Mouse (Mus musculus): ENCODE results near the gene Actbl2. TPM values are rescaled to one million over a fixed set of nuclear protein-coding genes. Genes with fewer than 3 reads are reported as not detected.

The Actbl2 gene
- total RNA-seq (2021): under 1 TPM in 1 of 2 experiments, not detected in 1; 0.11 TPM
- long read RNA-seq, experiment 1: 0 reads
- long read RNA-seq, experiment 2: 0 reads

DNA sequence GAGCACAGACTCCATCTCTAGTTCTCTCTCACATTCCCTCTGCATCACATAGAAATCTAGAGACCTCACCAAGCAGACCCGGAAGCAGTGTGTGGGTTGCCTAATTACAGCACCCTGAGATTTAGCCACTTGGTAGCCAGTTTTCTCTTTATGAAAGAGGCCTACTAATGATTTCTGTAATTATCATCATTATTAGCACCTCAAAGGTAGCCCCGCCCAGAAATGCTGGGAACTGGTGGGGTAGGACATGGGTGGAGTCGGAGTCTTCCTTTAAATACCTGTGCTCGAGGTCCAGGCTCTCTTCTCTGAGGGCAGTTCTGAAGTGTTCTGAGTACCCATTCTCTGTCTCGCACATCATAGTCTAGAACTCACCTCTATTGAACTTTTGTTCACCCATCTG, at the start of gene Actbl2:
TSS of gene Actbl2 (plus strand) at position 301 of the 400 bp plus-strand sequence.
- DNase-seq (ENCODE audit: low spot score in 2 of 2): no peak

- no peak for DNase-seq (ENCODE audit: low spot score in 2 of 2)
These were observed 44.0 kb upstream of the Actbl2 start for GRCm38 (mm10) chr13:111210649-111211378.

- DNase-seq (ENCODE audit: low spot score in 2 of 2): no peak
These were observed 26.0 kb upstream of the Actbl2 start for GRCm38 (mm10) chr13:111228768-111229167.

GRCm38 (mm10) chr13:111229541-111229940, 25.3 kb upstream of the Actbl2 start:
- no peak for DNase-seq (ENCODE audit: low spot score in 2 of 2)

DNA sequence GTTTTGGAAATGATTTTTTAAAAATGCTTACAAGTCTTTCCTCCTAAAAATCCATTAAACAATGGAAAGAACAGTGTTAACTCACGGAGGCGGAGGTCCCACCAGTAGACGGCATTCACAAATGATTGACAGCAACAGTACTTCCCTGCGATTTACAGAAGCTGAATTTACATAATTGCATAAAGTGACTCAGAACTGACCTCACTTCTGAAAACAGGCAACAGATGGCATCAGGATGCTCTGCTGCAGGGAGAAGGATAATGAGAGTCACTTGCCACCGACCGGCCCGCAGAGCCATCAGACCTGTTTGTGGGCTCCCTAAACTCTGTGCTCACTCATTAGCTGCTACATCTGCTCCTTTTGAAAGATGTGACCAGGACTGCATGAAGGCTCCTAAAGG, 22.4 kb upstream of the Actbl2 start:
- DNase-seq (ENCODE audit: low spot score in 2 of 2): no peak

DNA sequence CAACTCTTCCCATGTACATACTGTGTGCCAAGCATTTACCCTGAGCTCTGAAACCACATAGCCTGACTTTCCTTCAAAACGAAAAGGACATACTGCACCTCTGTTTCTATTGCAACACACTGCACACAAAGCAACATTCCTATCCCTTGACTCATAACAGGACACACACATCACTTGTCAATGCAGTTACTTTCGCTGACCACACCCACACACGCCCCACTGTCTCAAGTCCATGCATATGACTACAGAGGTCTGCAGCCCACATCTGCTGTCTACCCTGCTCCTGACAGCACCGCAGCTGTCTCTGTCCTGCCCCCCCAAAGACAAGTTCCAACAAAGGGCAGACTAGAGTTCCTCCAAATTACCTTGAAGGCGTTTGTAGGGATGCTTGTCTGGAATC, 21.5 kb upstream of the Actbl2 start:
- no peak for DNase-seq (ENCODE audit: low spot score in 2 of 2)

DNA sequence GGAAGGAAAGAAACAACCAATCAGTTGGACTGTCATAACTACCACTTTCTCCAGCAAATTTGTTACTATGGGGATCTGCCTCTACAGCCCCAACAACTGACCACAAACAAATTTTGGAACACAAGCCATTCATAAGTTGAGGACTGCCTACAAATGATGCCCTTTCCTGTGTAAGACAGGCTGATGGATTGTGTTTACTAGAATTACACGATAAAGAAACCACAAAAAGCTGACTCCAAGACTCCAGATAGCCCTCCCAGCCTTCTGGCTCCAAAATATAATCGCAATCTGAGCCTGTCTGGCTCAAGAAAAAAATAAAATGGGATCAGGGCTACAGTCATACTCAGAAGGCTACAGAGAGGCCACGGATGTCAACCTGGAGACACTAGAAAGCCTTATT, 20.2 kb upstream of the Actbl2 start:
- DNase-seq (ENCODE audit: low spot score in 2 of 2): no peak

DNA sequence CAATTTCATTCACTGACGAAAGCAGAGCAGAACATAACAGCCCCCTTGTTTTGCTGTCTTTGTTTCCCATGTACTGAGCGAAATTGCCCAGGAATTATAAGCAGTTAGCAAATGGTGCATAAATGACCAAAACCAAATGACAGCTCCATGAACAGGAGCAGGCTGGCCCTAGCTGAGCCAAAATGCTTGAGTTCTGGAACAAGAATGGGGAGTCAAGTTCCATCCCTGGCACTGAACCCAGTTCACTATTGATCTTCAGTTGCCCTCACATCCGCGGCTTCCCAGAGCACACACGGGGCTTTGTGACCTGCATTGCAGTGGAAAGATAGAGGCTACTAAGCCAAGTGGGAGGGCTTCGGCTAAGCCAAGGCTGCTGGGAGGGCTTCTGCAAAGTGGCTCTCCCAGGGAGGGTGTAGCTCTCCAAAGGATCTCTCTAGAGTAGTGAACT, 19.1 kb upstream of the Actbl2 start:
- no peak for DNase-seq (ENCODE audit: low spot score in 2 of 2)

GRCm38 (mm10) chr13:111236461-111236864, 18.4 kb upstream of the Actbl2 start:
- no peak for DNase-seq (ENCODE audit: low spot score in 2 of 2)

- DNase-seq (ENCODE audit: low spot score in 2 of 2): no peak
These were observed 17.5 kb upstream of the Actbl2 start for GRCm38 (mm10) chr13:111237296-111237695.

GRCm38 (mm10) chr13:111237865-111238465, 16.8 kb upstream of the Actbl2 start:
- DNase-seq (ENCODE audit: low spot score in 2 of 2): no peak

GRCm38 (mm10) chr13:111251106-111251505, 3.7 kb upstream of the Actbl2 start:
- no peak for DNase-seq (ENCODE audit: low spot score in 2 of 2)

DNA sequence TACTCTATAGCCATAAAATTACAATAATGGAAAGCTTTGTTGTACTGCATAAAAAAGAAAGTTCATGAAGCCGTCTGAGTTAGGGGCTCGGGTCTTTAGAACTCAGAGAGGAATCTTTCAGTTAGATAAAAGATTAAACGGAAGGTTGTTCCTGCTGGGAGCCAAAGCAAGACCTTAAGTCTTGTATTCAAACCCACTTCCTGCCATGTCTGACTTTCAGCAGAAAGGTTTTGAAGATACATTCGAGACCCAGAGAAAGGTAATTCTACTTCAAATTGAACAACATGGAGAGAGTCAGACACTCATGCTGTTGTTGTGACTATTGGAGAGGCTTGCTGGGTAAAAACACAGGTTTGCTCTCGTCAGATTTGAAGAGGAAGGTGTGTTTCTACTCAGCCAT, 3.0 kb upstream of the Actbl2 start:
- DNase-seq (ENCODE audit: low spot score in 2 of 2): no peak

- no peak for DNase-seq (ENCODE audit: low spot score in 2 of 2)
These were observed 3.2 kb downstream of the Actbl2 start for GRCm38 (mm10) chr13:111258016-111258415.

DNA sequence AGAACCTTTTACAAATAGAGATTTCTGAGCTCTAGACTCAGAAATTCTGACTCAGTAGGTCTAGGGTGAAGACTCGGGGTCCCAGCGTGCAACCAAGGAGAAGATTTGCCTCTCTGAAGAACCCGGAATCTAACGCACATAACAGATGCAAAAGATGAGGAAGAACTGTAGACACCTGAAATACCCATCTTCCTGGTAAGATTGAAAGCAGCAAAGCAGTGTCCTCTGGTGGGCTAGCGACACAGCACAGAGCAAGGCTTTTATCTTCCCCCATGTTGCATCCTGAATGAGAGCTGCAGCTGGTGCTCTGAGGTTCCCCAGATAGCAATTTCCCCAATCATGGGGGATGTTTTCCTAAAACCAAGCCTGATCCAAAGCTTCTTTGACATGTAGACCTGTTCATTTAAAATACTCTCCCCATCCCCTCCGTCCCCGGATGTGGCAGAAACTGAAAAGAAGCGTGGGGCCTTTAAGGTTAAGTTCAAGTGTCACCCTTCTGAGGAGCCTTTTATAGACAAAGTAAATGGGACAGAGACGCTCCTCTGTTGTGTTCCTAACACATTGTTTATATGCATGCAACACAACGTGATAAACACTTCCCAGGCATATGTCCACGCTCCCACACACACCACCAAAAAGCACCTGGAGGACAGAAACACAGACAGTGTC, 3.7 kb downstream of the Actbl2 start:
- DNase-seq (ENCODE audit: low spot score in 2 of 2): no peak

DNA sequence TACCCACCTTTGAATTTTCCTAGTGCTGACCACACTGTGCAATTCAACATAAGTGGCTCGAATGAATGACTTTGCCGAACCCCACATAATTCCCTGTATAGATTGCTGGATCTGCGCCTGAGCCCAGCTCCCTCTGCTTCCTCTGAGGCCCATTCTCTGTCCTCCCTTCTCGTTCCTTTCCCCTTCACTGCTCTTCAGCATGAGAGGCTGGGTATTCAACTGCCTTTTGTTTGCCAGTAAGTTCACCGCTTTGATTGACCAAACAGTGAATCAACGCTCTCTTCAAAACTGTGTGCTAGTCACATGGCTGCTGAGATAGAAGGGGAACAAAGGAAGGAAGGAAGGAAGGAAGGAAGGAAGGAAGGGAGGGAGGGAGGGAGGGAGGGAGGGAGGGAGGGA, 4.3 kb downstream of the Actbl2 start:
- DNase-seq (ENCODE audit: low spot score in 2 of 2): no peak

DNA sequence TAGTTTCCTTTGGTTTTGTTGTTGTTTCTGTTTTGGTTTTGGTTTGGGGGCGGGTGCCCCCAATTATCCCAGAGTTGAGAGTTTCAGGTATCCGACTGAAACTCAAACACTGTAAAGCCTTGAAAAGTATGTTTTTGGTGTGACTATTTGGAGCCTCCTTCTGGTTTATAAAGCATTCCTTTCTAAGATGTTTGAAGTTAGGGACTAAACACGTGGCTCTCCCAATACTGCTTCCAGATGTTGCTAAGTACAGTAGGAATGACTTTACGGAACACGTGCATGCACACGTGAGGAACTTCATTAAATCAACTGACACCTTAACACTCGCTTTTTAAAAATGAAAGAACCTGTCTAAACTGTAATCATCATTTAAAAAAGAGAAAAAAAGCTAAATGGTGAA, 4.9 kb downstream of the Actbl2 start:
- no peak for DNase-seq (ENCODE audit: low spot score in 2 of 2)

GRCm38 (mm10) chr13:111263186-111263585, 8.4 kb downstream of the Actbl2 start:
- DNase-seq (ENCODE audit: low spot score in 2 of 2): no peak

- DNase-seq (ENCODE audit: low spot score in 2 of 2): no peak
These were observed 8.9 kb downstream of the Actbl2 start for GRCm38 (mm10) chr13:111263758-111264157.

GRCm38 (mm10) chr13:111265231-111266000, 10.6 kb downstream of the Actbl2 start:
- DNase-seq (ENCODE audit: low spot score in 2 of 2): no peak

DNA sequence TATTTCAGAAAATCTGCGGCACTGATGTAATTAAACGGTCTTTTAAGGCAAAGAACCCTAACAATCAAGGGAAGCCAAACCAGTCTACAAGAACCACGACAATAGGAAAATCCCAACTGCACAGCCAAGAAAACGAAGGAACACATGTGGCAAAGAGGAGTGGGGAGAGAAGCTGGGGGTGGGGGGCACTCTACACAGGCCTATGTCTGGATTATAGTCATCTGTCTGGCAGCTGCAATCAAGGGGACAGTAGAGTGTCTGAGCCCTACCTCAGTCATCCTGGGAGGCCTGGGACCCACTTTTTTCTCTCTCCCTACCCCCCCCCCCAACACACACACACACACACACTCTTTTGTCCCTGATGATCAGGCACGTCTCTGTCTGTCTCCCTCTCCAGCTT, 12.0 kb downstream of the Actbl2 start:
- DNase-seq (ENCODE audit: low spot score in 2 of 2): no peak
